Mouse (Mus musculus) left cerebral cortex, adult 18-20 months (tissue): ENCODE results near the gene Rara. TPM values are rescaled to one million over a fixed set of nuclear protein-coding genes. Genes with fewer than 3 reads are reported as not detected.

ENCODE experiments used
- DNase-seq, 2 experiments: peaks; one replicate each; pipeline ENCODE4 v3.0.0; 2021 to 2022; ENCODE audit warnings: low spot score in 2 of 2, mixed read lengths in 1 of 2
- total RNA-seq, 2 experiments: library from RNA; stranded (reverse); gene quantifications; 2 replicates each; pipeline ENCODE4 v1.2.3; 2021

Gene Rara
- total RNA-seq, 2 experiments from 2014 or later = 14.4 to 14.9 TPM

- no peak for DNase-seq
Observed at GRCm38 (mm10) chr11:98951026-98951906, 23.6 kb downstream of the Rara start.

DNA sequence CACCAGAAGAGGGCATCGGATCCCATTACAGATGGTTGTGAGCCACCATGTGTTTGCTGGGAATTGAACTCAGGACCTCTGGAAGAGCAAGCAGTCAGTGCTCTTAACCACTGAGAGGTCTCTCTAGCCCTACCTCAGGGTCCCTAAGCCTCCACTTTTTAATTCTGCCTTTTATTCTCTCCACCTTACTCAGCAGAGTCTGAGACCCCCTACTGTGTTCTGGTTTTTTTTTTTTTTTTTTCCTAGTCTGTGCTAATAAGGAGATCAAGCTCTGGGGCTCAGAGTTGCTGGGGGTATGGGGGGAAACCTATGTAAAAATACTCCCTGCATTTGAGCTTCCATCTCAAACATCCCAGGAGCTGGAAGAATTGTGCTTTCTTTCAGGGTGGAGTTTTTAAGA lies 24.5 kb downstream of the Rara start:
- DNase-seq = no peak

- DNase-seq = no peak
Observed at GRCm38 (mm10) chr11:98952736-98953135, 25.1 kb downstream of the Rara start.

- DNase-seq = no peak
Observed at GRCm38 (mm10) chr11:98953361-98953760, 25.7 kb downstream of the Rara start.

GRCm38 (mm10) chr11:98953835-98954320 lies 26.3 kb downstream of the Rara start:
- no peak for DNase-seq

- peak in 1 of 2 experiments; percentile 82 for DNase-seq
Observed at GRCm38 (mm10) chr11:98954373-98954772, 26.8 kb downstream of the Rara start.

- no peak for DNase-seq
Observed at GRCm38 (mm10) chr11:98954801-98955706, 27.4 kb downstream of the Rara start.

DNA sequence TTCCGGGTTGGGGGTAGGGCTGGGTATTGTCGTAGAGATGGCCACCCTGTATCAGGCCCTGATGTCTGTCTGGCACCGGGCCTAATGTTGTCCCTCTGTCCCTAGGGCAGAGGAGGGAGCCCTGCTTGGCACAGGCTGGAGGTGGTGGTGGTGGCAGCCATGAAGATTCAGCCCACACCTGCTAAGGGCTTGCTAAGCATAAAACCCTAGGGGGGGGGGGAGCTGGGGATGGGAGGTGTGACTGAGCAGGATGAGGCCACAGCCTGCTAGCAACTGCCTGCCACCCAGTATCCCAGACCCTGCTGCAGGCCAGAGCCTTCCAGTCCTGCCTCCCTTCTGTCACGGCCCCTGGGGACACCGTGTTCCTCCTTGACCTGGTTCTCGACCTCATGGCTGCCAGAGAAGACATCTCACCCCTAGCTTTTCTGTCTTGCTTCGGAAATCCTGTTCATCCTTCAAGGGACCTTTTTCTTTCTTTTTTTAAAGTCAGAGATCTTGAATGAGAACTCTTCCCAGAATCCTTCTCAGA lies 28.2 kb downstream of the Rara start:
- DNase-seq = no peak

DNA sequence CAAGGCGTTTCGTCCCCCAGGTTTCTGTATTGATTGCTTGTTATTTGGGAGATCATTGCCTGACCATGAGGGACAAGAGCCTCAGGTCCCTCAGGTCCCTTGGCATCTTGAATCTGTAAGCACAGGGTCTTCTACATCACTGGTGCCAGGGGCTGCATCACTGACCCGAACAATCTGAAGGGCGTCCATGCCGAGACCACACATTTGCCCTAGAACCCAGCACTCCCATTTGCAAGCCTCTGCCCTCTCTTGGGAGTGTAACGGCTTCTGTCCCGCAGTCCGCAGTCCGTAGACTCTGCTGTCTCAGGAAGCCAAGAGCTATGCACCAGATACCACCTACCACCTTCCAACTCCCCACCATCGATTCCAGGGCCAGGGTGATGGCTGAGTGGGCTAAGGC lies 28.7 kb downstream of the Rara start:
- no peak for DNase-seq

DNA sequence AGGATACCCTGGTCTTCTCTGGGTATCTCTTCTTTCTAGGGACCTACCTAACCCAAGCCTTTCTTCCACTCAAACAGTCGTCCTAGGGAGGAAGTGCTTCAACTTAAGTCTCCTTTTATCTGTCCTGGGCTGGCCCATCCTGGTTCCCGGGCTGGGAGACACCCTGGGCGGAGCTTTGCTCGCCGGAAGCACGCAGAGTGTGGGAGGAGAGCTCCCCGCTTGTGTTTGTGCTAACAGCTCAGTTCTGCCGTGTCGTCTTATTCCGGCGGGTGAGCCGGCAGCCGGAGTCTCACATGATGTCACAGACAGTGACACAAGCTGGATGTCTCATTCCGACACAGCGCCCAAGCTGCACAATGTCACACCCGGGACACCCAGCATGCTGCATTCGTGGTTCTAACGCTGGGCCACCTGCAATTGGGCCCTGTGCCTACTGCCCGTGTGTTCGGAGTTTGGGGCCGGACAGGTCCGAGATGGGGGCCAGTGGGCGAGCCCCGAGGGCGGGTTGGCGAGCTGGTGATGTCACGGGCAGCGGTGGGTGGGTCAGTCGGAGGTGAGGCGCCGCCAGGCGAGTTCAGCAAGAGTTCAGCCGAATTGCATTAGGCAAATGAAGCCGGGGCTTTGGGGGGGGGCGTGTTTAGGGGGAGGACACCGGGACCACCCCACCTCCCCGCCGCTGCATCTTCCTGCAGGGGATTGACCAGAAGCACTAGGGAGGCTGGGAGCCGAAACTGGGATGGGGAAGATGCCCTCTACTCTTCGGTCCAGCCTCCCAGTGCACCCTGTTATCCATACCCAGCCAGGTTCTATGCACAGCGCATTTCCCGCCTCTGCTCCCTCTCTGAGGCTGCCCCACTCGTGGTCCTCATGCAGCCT lies 32.1 kb downstream of the Rara start:
- peak; percentile 69 to 70 for DNase-seq

- DNase-seq = no peak
Observed at GRCm38 (mm10) chr11:98960313-98960906, 32.8 kb downstream of the Rara start.

- no peak for DNase-seq
Observed at GRCm38 (mm10) chr11:98961051-98961592, 33.5 kb downstream of the Rara start.

GRCm38 (mm10) chr11:98961766-98962165 lies 34.1 kb downstream of the Rara start:
- no peak for DNase-seq

- DNase-seq = no peak
Observed at GRCm38 (mm10) chr11:98962421-98963095, 34.9 kb downstream of the Rara start.

DNA sequence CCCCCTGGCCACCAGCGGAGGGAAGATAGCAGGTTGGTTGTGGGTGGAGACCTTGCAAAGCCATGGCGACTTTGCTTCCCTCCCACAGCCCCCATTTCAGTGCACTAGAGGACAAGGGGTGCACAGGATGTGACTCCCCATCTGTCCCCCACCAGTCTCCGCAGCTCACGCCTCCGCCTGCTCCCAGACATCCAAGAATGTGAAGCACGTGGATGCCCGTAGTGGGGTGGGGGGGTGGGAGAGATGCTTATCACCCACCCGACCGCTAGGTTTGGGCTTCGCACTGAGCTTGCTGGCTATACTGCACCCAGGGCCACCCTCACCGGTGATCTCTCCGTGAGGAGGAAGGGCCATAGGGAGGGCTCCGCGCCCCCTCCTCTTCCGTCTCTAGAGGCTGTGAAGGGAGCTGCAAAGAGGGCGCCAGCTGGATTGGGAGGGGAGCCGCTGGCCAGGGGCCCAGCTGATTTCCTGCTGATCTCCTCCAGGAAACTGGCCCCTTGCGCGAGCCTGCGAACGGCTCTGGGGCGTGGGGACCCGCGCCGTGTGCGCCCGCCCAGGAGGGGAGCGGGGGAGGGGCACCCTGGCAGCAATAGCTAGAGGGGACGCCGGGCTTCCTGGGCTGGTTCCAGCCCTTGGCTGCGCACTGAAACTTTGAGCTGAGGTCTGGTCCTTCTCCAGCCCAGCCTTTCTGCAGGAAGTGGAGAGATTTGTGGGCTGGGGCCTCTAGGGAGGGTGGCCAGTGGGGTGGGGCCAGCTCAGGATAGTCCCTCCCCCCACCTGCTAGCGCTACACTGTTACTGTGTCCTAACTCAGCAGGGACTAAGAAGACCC lies 35.8 kb downstream of the Rara start:
- no peak for DNase-seq

- DNase-seq = no peak
Observed at GRCm38 (mm10) chr11:98964201-98964615, 36.6 kb downstream of the Rara start.

DNA sequence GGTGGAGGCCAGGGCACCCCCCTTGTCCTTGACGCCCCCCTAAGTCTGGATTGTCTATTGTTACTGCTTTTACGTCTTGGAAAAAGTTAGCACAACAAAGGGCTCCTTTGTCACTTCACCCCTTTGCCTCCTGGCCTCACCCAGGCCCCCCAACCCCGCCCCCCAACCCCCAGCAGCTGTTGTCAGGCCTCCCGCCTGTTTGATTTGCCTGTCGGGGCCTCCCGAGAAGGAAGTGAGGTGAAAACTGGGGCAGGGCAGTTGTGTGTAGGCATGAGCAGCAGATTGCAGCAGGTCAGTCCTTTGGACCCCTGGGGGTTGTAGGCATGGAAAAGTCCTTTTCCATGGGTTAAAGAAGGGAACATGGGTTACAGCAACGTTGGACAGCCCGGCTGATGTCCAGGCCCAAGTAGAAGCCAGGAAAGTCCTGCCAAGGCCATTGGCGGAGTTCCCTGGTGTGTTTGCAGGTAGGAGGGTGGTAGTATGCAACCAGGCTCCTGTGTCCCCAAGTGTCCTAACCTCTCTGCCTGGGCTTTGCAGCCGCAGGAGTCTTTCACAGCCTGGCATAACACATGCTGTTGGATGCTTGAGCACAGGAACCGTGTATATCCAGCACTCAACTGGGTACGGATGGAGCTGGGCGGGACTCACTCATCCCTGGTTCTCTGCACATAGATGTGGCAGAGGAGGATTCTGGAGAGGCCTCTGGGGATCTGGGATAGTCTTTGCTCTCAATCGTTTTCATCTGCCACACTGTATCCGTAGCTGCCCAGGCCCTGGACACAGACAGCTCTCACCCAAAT lies 37.2 kb downstream of the Rara start:
- DNase-seq = no peak
